Mouse (Mus musculus) Patski (cell line): ENCODE measurements at regions not wholly inside any gene's neighbourhood (a gene's known extent, or its start where the extent isn't known, plus 50 kb on each side); places are given as distances from the start of the nearest gene placed in this dataset.

Experiments used
- ATAC-seq: fragments of 100-300 bp; one replicate; pipeline ENCODE4 v1.8.0; 2021
- CTCF ChIA-PET: fragments of 350-600 bp; sonication (Branson Sonifier 250); formaldehyde crosslinking; loops from one replicate; lab custom pipeline; 2022; ENCODE audit warnings: inconsistent platforms; lab: Charles Lee
- POLR2A ChIA-PET: fragments of 350-600 bp; sonication (Branson Sonifier 250); formaldehyde crosslinking; loops from one replicate; lab custom pipeline; 2022; ENCODE audit warnings: antibody characterized with exemption, inconsistent platforms; lab: Charles Lee
- DNase-seq: peaks from one replicate; pipeline ENCODE4 v3.0.0-alpha.2; 2011; ENCODE audit warnings: low read depth, low spot score
- H3K27me3 ChIP-seq: fragments of 371-371 bp; one replicate; pipeline ENCODE4 v1.5.1; 2021
- CTCF ChIP-seq: fragments of 100-300 bp; IDR thresholded peaks from one replicate; pipeline ENCODE4 v1.5.1; 2021
- in situ Hi-C: fragments of 300-500 bp; cut with MboI; formaldehyde crosslinking; loops from 3 replicates; pipeline ENCODE4 v1.11.1; 2018; ENCODE audit warnings: low pct_unique_long_range_greater_than_20kb, mixed read lengths

DNA sequence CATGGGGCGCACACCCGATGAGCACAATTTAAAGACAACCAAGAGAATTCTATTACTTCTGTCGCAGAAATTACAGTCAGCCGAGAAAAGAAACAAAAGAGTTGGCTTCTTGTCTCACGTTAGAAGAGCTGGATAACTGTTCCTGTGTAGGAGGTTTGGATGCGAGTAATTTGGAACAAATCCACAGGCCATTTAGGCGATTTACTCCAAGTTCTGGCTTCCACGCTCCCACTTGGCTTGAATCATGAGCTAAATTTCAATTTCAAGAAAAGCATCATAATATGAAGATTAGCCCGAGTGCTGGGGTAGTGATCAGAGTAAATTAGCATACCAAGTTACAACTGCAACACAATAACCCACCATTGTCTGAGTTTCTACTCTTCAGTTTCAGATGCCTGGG is 202.1 kb upstream of the Atp11b start:
- H3K27me3 ChIP-seq: peaks cover 15% of the 10 kb centered on the region
- no peak for DNase-seq
- ChIA-PET CTCF (no interaction called here), POLR2A (no interaction called here)
- in situ Hi-C loops: no loop called here
- no peak for TF ChIP-seq CTCF
- ATAC-seq: no peak

- in situ Hi-C loops: no loop called here
- DNase-seq (no peak), ATAC-seq (no peak)
- CTCF ChIA-PET: interaction anchor here (1.0 kb wide), 1 partner anchor 17 kb away, joined by 3 read pairs; no protein-coding TSS in a partner anchor
- peaks cover 26% of the 10 kb centered on the region for H3K27me3 ChIP-seq
- TF ChIP-seq CTCF: no peak
- POLR2A ChIA-PET: no interaction called here
Measured at GRCm38 (mm10) chr3:35560425-35560824, 193.5 kb upstream of the Atp11b start.

GRCm38 (mm10) chr3:35574402-35574801 is 179.5 kb upstream of the Atp11b start:
- in situ Hi-C loops: no loop called here
- TF ChIP-seq CTCF: peak; percentile 89
- no peak for ATAC-seq
- DNase-seq: no peak
- CTCF ChIA-PET: no interaction called here
- peaks cover 4% of the 10 kb centered on the region for H3K27me3 ChIP-seq
- POLR2A ChIA-PET: no interaction called here
